Mouse (Mus musculus): ENCODE measurements around the gene Olfr1104. TPM values are rescaled to one million over a fixed set of nuclear protein-coding genes. Genes with fewer than 3 reads are reported as not detected.

The Olfr1104 gene
- polyA plus RNA-seq (2015; fragmentation: Nextera tagmentation; extraction: Ambion mirVana): not detected in 2 replicates

DNA sequence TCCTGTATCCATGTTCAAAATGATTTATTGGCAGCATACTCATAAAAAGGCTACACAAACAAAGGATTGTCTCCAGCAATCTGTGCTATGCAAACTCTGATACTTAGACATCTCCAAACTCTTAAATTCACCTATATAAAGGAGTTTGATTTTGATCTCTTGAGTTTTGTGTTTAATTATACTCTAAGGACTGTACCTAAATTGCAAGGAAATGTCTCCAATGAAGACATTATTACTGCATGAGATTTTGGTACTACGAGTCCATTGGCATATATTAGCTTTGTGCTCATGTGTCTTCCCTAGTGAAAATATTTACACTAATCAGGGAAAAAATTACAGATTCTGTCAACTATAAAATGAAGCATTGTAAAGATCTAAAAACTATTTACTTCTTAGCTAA is at the start of gene Olfr1104:
Olfr1104 (minus strand) TSS at position 101 of the 400 bp plus-strand sequence.
- WGBS: 87% methylated on average over 1 of the region's 1 CpGs

DNA sequence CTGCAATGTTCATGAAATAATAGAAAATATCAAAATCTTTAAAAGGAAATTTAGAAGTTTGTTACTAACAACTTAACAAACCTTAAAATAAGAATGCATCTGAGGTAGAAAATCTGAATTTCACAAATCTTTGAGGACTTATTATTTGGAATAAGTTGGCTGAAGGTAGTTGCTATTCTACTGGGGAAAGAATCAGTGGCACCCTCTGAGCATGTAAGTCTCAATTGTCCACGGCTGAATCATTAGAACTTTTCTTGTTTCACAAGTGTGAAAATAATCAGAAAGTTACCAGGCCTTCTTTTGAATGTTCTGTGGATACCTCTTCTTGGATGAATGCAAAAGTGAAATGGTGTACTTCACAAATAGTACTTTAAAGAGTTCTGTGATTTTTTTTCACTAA is 48.8 kb upstream of the Olfr1104 start, which contains the start of gene Olfr1107:
Olfr1107 (minus strand) TSS at position 101 of the 400 bp plus-strand sequence.
- no peak for ATAC-seq (ENCODE audit: low FRiP score)
- Histone ChIP-seq H3K36me3 (no peaks in the 10 kb centered on the region), H3K4me1 (replicated peaks) (no peaks in the 10 kb centered on the region), H3K9ac (no peak within 1 kb of the TSS), H3K9me3 (no peaks in the 10 kb centered on the region), H3K27me3 (no peaks in the 10 kb centered on the region), H3K4me2 (no peak within 1 kb of the TSS), H3K4me3 (no peak within 1 kb of the TSS), H3K27ac (no peak within 1 kb of the TSS)
- WGBS: 91% methylated on average over 1 of the region's 1 CpGs

More for the DNA sequence above, at the start of gene Olfr1104:
- ATAC-seq (ENCODE audit: low FRiP score): no peak
- no peaks in the 10 kb centered on the region for H3K36me3 ChIP-seq
- no peak within 1 kb of the TSS for H3K9ac ChIP-seq
- no peak within 1 kb of the TSS for H3K4me2 ChIP-seq
- H3K4me3 ChIP-seq: no peak within 1 kb of the TSS
- no peaks in the 10 kb centered on the region for H3K27me3 ChIP-seq
- H3K9me3 ChIP-seq: no peaks in the 10 kb centered on the region
- H3K4me1 ChIP-seq (replicated peaks): no peaks in the 10 kb centered on the region
- H3K27ac ChIP-seq: no peak within 1 kb of the TSS

- no peak within 1 kb of the TSS for H3K4me2 ChIP-seq
- 79% methylated on average over 1 of the region's 1 CpGs for WGBS
- no peak for ATAC-seq (ENCODE audit: low FRiP score)
- no peaks in the 10 kb centered on the region for H3K27me3 ChIP-seq
- H3K4me1 ChIP-seq (replicated peaks): no peaks in the 10 kb centered on the region
- no peaks in the 10 kb centered on the region for H3K36me3 ChIP-seq
- H3K9ac ChIP-seq: no peak within 1 kb of the TSS
- H3K27ac ChIP-seq: no peak within 1 kb of the TSS
- no peak within 1 kb of the TSS for H3K4me3 ChIP-seq
- H3K9me3 ChIP-seq: no peaks in the 10 kb centered on the region
These were observed 25.3 kb upstream of the Olfr1104 start, which contains the start of gene Olfr1106 for GRCm38 (mm10) chr2:87052173-87052572. Gene Olfr1106 (minus strand): TSS chr2:87052273.

- Histone ChIP-seq H3K9me3 (no peaks in the 10 kb centered on the region), H3K9ac (no peak within 1 kb of the TSS), H3K4me3 (no peak within 1 kb of the TSS), H3K36me3 (no peaks in the 10 kb centered on the region), H3K27ac (no peak within 1 kb of the TSS), H3K4me1 (replicated peaks) (no peaks in the 10 kb centered on the region), H3K4me2 (no peak within 1 kb of the TSS), H3K27me3 (no peaks in the 10 kb centered on the region)
- no peak for ATAC-seq (ENCODE audit: low FRiP score)
These were observed 9.6 kb upstream of the Olfr1104 start, which contains the start of gene Olfr1105 for GRCm38 (mm10) chr2:87036431-87036830. Gene Olfr1105 (minus strand): TSS chr2:87036531.

GRCm38 (mm10) chr2:86998098-86998497 is 28.8 kb downstream of the Olfr1104 start, which contains the start of gene Olfr1102:
Gene Olfr1102 (plus strand): TSS chr2:86998398.
- ATAC-seq (ENCODE audit: low FRiP score): no peak
- no peaks in the 10 kb centered on the region for H3K4me1 ChIP-seq (replicated peaks)
- H3K36me3 ChIP-seq: no peaks in the 10 kb centered on the region
- H3K27ac ChIP-seq: no peak within 1 kb of the TSS
- no peak within 1 kb of the TSS for H3K4me2 ChIP-seq
- H3K9ac ChIP-seq: no peak within 1 kb of the TSS
- H3K4me3 ChIP-seq: no peak within 1 kb of the TSS
- no peaks in the 10 kb centered on the region for H3K27me3 ChIP-seq
- H3K9me3 ChIP-seq: no peaks in the 10 kb centered on the region

DNA sequence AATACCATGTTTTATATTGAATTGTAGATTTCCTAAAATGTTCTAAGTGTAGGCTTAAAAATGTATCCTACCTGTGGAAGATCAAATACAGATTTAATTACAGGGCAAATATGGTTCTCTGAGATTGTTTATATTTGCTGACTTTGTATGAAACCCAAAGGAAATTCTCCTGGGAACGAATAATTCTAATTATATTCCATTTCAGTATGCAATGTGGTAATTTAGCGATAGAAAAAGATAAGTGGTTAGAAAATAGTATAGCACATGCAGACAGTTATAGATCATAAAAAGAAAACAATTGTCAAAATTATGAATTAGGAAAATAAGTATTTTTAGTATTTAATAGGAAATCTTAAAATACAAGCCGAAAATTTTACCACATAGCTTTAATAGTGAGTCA is 35.8 kb downstream of the Olfr1104 start, which contains the start of gene Olfr1101:
Olfr1101 (minus strand) TSS at position 101 of the 400 bp plus-strand sequence.
- H3K4me1 ChIP-seq (replicated peaks): no peaks in the 10 kb centered on the region
- no peaks in the 10 kb centered on the region for H3K27me3 ChIP-seq
- no peak within 1 kb of the TSS for H3K27ac ChIP-seq
- H3K9me3 ChIP-seq: no peaks in the 10 kb centered on the region
- no peaks in the 10 kb centered on the region for H3K36me3 ChIP-seq
- H3K9ac ChIP-seq: no peak within 1 kb of the TSS
- 87% methylated on average over 3 of the region's 3 CpGs for WGBS
- no peak within 1 kb of the TSS for H3K4me2 ChIP-seq
- no peak within 1 kb of the TSS for H3K4me3 ChIP-seq
- ATAC-seq (ENCODE audit: low FRiP score): no peak

DNA sequence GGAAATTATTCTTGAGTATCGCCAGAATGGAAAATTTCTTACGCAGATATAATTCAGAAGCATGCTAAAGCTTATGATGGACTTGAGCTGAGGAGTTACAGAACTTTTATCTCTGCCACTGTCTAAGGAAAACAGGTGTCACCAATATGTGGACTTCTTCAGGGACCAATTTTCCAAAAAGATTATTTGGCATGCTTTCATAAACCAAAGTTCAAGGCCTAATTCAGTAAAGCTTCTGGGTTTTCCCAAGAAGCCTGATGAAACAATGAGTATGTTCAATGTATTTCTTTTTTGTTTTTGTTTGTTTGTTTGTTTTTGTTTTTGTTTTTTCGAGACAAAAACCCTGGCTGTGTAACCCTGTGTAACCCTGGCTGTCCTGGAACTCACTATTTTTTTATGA is 47.0 kb downstream of the Olfr1104 start, which contains the start of gene Olfr1100:
Olfr1100 (minus strand) TSS at position 101 of the 400 bp plus-strand sequence.
- ATAC-seq (ENCODE audit: low FRiP score): no peak
- Histone ChIP-seq H3K9ac (no peak within 1 kb of the TSS), H3K27ac (no peak within 1 kb of the TSS), H3K4me3 (no peak within 1 kb of the TSS), H3K4me2 (no peak within 1 kb of the TSS), H3K36me3 (no peaks in the 10 kb centered on the region), H3K9me3 (no peaks in the 10 kb centered on the region), H3K27me3 (no peaks in the 10 kb centered on the region), H3K4me1 (replicated peaks) (no peaks in the 10 kb centered on the region)
- 85% methylated on average over 3 of the region's 3 CpGs for WGBS

Other genes with a start within 250 kb of the Olfr1104 start
- gene Olfr1093, start 244.6 kb downstream of the Olfr1104 start, polyA plus RNA-seq (2015; fragmentation: Nextera tagmentation; extraction: Ambion mirVana): not detected in 2 replicates
- gene Olfr141, start 217.1 kb downstream of the Olfr1104 start, polyA plus RNA-seq (2015; fragmentation: Nextera tagmentation; extraction: Ambion mirVana): not detected in 2 replicates
- not detected in 2 replicates for gene Olfr1094, start 202.4 kb downstream of the Olfr1104 start, polyA plus RNA-seq (2015; fragmentation: Nextera tagmentation; extraction: Ambion mirVana)
- gene Olfr1095, start 175.4 kb downstream of the Olfr1104 start, polyA plus RNA-seq (2015; fragmentation: Nextera tagmentation; extraction: Ambion mirVana): not detected in 2 replicates
- not detected in 2 replicates for gene Gm13723, start 152.3 kb downstream of the Olfr1104 start, polyA plus RNA-seq (2015; fragmentation: Nextera tagmentation; extraction: Ambion mirVana)
- not detected in 2 replicates for gene Olfr1097, start 134.9 kb downstream of the Olfr1104 start, polyA plus RNA-seq (2015; fragmentation: Nextera tagmentation; extraction: Ambion mirVana)
- not detected in 2 replicates for gene Olfr1098, start 102.5 kb downstream of the Olfr1104 start, polyA plus RNA-seq (2015; fragmentation: Nextera tagmentation; extraction: Ambion mirVana)
- not detected in 2 replicates for gene Olfr1099, start 66.4 kb downstream of the Olfr1104 start, polyA plus RNA-seq (2015; fragmentation: Nextera tagmentation; extraction: Ambion mirVana)
- gene Olfr1100, start 47.1 kb downstream of the Olfr1104 start, polyA plus RNA-seq (2015; fragmentation: Nextera tagmentation; extraction: Ambion mirVana): not detected in 2 replicates
- gene Olfr1101, start 35.9 kb downstream of the Olfr1104 start, polyA plus RNA-seq (2015; fragmentation: Nextera tagmentation; extraction: Ambion mirVana): not detected in 2 replicates
- not detected in 2 replicates for gene Olfr1102, start 28.7 kb downstream of the Olfr1104 start, polyA plus RNA-seq (2015; fragmentation: Nextera tagmentation; extraction: Ambion mirVana)
- gene Olfr1105, start 9.5 kb upstream of the Olfr1104 start, polyA plus RNA-seq (2015; fragmentation: Nextera tagmentation; extraction: Ambion mirVana): not detected in 2 replicates
- not detected in 2 replicates for gene Olfr1106, start 25.2 kb upstream of the Olfr1104 start, polyA plus RNA-seq (2015; fragmentation: Nextera tagmentation; extraction: Ambion mirVana)
- not detected in 2 replicates for gene Olfr1107, start 48.7 kb upstream of the Olfr1104 start, polyA plus RNA-seq (2015; fragmentation: Nextera tagmentation; extraction: Ambion mirVana)
- not detected in 2 replicates for gene Olfr1109, start 68.9 kb upstream of the Olfr1104 start, polyA plus RNA-seq (2015; fragmentation: Nextera tagmentation; extraction: Ambion mirVana)
- gene Olfr259, start 87.5 kb upstream of the Olfr1104 start, polyA plus RNA-seq (2015; fragmentation: Nextera tagmentation; extraction: Ambion mirVana): not detected in 2 replicates
- not detected in 2 replicates for gene Olfr1110, start 113.2 kb upstream of the Olfr1104 start, polyA plus RNA-seq (2015; fragmentation: Nextera tagmentation; extraction: Ambion mirVana)
- gene Olfr1111, start 125.5 kb upstream of the Olfr1104 start, polyA plus RNA-seq (2015; fragmentation: Nextera tagmentation; extraction: Ambion mirVana): not detected in 2 replicates
- not detected in 2 replicates for gene Olfr1112, start 160.7 kb upstream of the Olfr1104 start, polyA plus RNA-seq (2015; fragmentation: Nextera tagmentation; extraction: Ambion mirVana)
- not detected in 2 replicates for gene Olfr1113, start 181.9 kb upstream of the Olfr1104 start, polyA plus RNA-seq (2015; fragmentation: Nextera tagmentation; extraction: Ambion mirVana)
- not detected in 2 replicates for gene Olfr1115, start 220.9 kb upstream of the Olfr1104 start, polyA plus RNA-seq (2015; fragmentation: Nextera tagmentation; extraction: Ambion mirVana)
- not detected in 2 replicates for gene Olfr1116, start 240.5 kb upstream of the Olfr1104 start, polyA plus RNA-seq (2015; fragmentation: Nextera tagmentation; extraction: Ambion mirVana)

Measured in hindbrain, embryonic 13.5 days (tissue).